Mouse (Mus musculus) thymus, adult 2 months (tissue): ENCODE data around the gene Olfr1373. TPM values are rescaled to one million over a fixed set of nuclear protein-coding genes. Genes with fewer than 3 reads are reported as not detected.
"Not testable (repeated sequence)": the region's sequence is repeated elsewhere in the genome, so short reads cannot be mapped to it uniquely, and the experiment has no call there.

Source experiments
- DNase-seq: peaks from one replicate; pipeline ENCODE4 v3.0.0; 2021
- H3K27ac ChIP-seq: fragments of 200-500 bp; 2 replicates; pipeline ENCODE4 v1.5.1; 2012; ENCODE audit warnings: low read length, control low read depth; ENCODE audit not compliant: control insufficient read depth, insufficient read depth
- H3K27me3 ChIP-seq: fragments of 200-500 bp; 2 replicates; pipeline ENCODE4 v1.6.1; 2012; ENCODE audit warnings: mild to moderate bottlenecking, low read length, moderate library complexity, mixed read lengths; ENCODE audit not compliant: control insufficient read depth, insufficient read depth
- H3K36me3 ChIP-seq: fragments of 200-500 bp; 2 replicates; pipeline ENCODE4 v1.6.1; 2012; ENCODE audit warnings: mild to moderate bottlenecking, low read length, moderate library complexity; ENCODE audit not compliant: control insufficient read depth, insufficient read depth
- H3K4me1 ChIP-seq: fragments of 200-500 bp; replicated peaks from 2 replicates; pipeline ENCODE4 v1.6.1; 2012; ENCODE audit warnings: low read length; ENCODE audit not compliant: control insufficient read depth, insufficient read depth
- H3K4me3 ChIP-seq: fragments of 200-500 bp; 2 replicates; pipeline ENCODE4 v1.5.1; 2012; ENCODE audit warnings: mild to moderate bottlenecking, low read length, control low read depth, moderate library complexity; ENCODE audit not compliant: control insufficient read depth, insufficient read depth
- CTCF ChIP-seq: fragments of 200-500 bp; IDR thresholded peaks from 2 replicates; pipeline ENCODE4 v1.5.1; 2012; ENCODE audit warnings: mild to moderate bottlenecking, control low read depth, low read length, moderate library complexity, borderline replicate concordance; ENCODE audit not compliant: control insufficient read depth, poor library complexity, insufficient read depth; ENCODE audit errors: extremely low read depth
- POLR2A ChIP-seq: fragments of 200-500 bp; IDR thresholded peaks from 2 replicates; pipeline ENCODE4 v1.6.1; 2012; ENCODE audit warnings: mild to moderate bottlenecking, low read length, control low read depth, moderate library complexity; ENCODE audit not compliant: control insufficient read depth, poor library complexity, insufficient read depth; ENCODE audit errors: extremely low read depth
- WGBS: fragments of 180-500 bp; shearing (Covaris S2); methylation state at CpG from one replicate; pipeline ENCODE4 v1.1.7; 2018; 5-methylcytosine and 5-hydroxymethylcytosine counted together
- polyA plus RNA-seq: library from polyadenylated mRNA; depleted of rRNA; stranded (reverse); fragments of >200 nt; gene quantifications from 2 replicates; pipeline ENCODE4 v1.2.3, GENCODE M21; 2012

Olfr1373 gene
- polyA plus RNA-seq, 1 experiment = not detected

DNA sequence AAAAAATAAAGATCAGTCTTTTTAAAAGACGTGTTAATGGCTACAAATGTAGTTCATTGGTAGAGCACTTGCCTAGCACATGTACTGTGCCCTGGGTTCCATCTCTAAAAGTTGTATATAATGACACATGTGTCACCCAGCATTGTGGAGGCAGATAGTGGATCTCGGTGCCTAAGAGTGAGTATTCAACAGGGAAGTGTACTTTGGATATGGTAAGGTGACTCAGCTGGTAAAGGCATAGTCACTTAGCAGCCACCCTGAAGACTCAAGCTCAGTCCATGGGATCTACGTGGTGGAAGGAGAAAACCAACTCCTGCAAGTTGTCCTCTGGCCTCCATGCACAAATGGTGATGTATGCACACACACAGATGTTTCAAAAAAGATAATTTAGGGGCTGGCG is 20.9 kb downstream of the Olfr1373 start:
- no peak for DNase-seq
- no peak overlapping the region for H3K4me3 ChIP-seq
- H3K4me1 ChIP-seq = peaks cover 5% of the 10 kb centered on the region
- peaks cover 54% of the 10 kb centered on the region for H3K36me3 ChIP-seq
- 96% methylated on average over 4 of the region's 4 CpGs for WGBS
- no peaks in the 10 kb centered on the region for H3K27me3 ChIP-seq
- no peak for TF ChIP-seq POLR2A
- no peak for TF ChIP-seq CTCF
- H3K27ac ChIP-seq = no peak overlapping the region

DNA sequence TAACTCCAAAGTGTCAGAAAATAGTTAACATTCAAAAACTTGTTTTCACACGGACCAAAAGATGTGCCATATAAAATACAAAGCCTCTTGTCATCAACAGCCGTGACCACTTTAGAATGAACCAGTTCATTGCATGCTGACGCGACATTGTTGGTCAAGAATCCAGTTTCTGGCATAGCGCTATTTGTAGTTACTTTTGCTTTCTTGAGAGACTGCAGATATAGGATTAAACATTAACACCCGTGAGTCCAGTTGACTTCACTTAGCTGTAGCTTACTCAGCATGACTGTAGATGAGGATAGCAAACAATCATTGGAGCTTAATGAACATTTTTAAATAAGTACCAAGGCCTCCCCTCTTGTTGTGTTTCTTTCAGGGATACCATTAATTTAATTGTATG is 23.3 kb downstream of the Olfr1373 start:
- peaks cover 4% of the 10 kb centered on the region for H3K4me1 ChIP-seq
- WGBS = 95% methylated on average over 6 of the region's 6 CpGs
- no peak overlapping the region for H3K27ac ChIP-seq
- H3K36me3 ChIP-seq = peaks cover 78% of the 10 kb centered on the region
- no peak for TF ChIP-seq CTCF
- no peak for TF ChIP-seq POLR2A
- no peak overlapping the region for H3K4me3 ChIP-seq
- H3K27me3 ChIP-seq = no peaks in the 10 kb centered on the region
- no peak for DNase-seq

DNA sequence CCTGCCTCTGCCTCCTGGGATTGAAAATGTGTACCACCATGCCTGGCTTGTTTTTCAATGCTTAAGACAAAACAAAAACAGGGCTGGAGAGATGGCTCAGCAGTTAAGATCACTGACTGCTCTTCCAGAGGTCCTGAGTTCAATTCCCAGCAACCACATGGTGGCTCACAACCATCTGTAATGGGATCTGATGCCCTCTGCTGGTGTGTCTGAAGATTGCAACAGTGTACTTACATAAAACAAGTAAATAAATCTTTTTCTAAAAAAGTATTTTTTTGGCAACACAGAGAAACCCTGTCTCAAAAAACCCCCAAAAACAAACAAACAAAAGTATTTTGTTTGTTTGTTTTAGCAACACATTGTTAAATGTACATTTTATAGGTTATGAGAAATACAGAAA is 24.9 kb downstream of the Olfr1373 start:
- DNase-seq, H3K4me3 ChIP-seq, H3K27ac ChIP-seq, H3K27me3 ChIP-seq, H3K4me1 ChIP-seq: not testable (repeated sequence)
- peaks cover 92% of the 10 kb centered on the region for H3K36me3 ChIP-seq

DNA sequence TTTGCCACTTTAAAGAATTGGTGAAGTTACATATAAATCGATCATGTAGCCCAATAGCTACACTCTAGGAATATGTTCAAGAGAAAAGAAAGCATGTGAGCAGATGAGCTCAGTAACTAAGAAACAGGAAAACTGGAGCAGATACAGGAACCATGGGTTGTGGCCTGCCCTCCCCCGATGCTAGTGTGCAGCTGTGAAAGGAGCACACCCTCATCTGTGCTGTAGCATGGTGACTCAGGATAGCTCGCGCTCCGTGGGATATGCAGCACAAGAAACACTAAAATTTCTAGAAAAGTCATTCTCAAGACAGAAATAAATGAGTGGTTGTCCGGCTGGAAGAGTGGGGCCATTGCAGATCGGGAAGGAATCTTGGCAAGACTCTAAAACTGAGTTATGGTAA is 28.2 kb downstream of the Olfr1373 start:
- Histone ChIP-seq H3K36me3 (peaks cover 90% of the 10 kb centered on the region), H3K4me1 (no peaks in the 10 kb centered on the region), H3K27ac (no peak overlapping the region), H3K4me3 (no peak overlapping the region), H3K27me3 (no peaks in the 10 kb centered on the region)
- WGBS = 73% methylated on average over 7 of the region's 7 CpGs
- DNase-seq = no peak
- TF ChIP-seq POLR2A (no peak), CTCF (no peak)

DNA sequence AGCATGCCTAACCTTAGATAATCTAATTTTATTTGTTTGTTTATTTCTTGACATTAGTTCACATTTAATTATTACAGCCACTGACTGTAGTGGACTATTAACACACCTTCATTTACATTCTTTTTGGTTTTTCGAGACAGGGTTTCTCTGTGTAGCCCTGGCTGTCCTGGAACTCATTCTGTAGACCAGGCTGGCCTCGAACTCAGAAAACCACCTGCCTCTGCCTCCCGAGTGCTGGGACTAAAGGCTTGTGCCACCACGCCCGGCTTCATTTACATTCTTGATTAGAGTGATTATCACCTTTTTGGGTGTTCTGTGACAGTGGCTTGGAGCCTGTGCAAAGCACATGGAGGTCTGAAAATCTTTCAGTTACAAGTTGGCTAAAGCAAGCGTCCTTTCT is 29.2 kb downstream of the Olfr1373 start:
- peaks cover 79% of the 10 kb centered on the region for H3K36me3 ChIP-seq

DNA sequence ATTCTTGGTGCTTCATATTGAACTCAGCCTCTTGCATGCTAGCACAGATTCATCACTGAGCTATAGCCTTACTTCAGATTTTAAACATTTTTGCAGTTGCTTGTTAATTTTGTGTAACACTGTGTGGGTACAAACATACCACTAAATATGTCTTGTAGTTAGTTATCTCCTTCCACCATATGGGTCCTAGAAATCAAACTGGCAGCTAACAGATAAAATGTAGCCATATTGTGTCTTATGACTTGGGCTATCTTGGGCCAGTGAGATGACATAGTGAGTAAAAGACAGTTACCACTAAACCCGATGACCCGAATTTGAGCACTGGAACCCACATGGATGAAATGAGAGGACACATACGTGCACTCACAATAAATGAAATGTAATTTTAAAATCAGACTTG is 29.8 kb downstream of the Olfr1373 start:
- H3K27ac ChIP-seq = no peak overlapping the region
- H3K4me3 ChIP-seq = no peak overlapping the region
- TF ChIP-seq CTCF = no peak
- no peak for TF ChIP-seq POLR2A
- H3K4me1 ChIP-seq = no peaks in the 10 kb centered on the region
- peaks cover 74% of the 10 kb centered on the region for H3K36me3 ChIP-seq
- no peaks in the 10 kb centered on the region for H3K27me3 ChIP-seq
- 97% methylated on average over 3 of the region's 3 CpGs for WGBS
- DNase-seq = no peak

More for the DNA sequence above, 29.2 kb downstream of the Olfr1373 start:
- H3K27me3 ChIP-seq, H3K27ac ChIP-seq, H3K4me3 ChIP-seq, DNase-seq, H3K4me1 ChIP-seq: not testable (repeated sequence)
- WGBS = 95% methylated on average over 6 of the region's 6 CpGs

DNA sequence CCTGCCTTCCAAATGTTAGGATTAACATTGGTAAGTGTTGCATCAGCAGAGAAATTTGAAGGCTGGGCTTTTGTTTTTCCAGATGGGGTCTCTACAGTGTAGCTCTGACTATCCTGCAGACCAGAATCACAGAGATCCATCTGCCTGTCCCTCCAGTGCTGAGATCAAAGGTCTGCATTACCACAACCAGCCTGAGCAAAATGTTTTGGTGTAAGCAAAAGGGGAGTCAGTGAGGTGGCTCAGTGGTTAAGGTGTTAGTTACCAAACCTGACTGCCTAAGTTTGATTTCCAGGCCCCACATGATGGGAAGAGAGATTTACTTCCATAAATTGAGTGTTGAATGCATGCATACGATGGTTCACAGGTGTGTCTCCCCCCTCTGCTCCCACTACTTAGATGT is 35.9 kb downstream of the Olfr1373 start:
- Histone ChIP-seq H3K27ac (no peak overlapping the region), H3K4me1 (peaks cover 3% of the 10 kb centered on the region), H3K4me3 (no peak overlapping the region), H3K27me3 (no peaks in the 10 kb centered on the region), H3K36me3 (peaks cover 16% of the 10 kb centered on the region)
- DNase-seq = no peak
- TF ChIP-seq CTCF = no peak
- TF ChIP-seq POLR2A = no peak
- 78% methylated on average over 1 of the region's 1 CpGs for WGBS
